Mouse (Mus musculus): ENCODE measurements at regions not wholly inside any gene's neighbourhood (a gene's known extent, or its start where the extent isn't known, plus 50 kb on each side); places are given as distances from the start of the nearest gene placed in this dataset.

- WGBS = 88% methylated on average over 1 of the region's 1 CpGs
- Histone ChIP-seq H3K4me3 (replicated peaks) (no peak overlapping the region), H3K9ac (replicated peaks) (no peak overlapping the region), H3K36me3 (no peaks in the 10 kb centered on the region), H3K27me3 (replicated peaks) (no peaks in the 10 kb centered on the region), H3K9me3 (replicated peaks) (no peaks in the 10 kb centered on the region), H3K4me2 (no peak overlapping the region), H3K4me1 (no peaks in the 10 kb centered on the region), H3K27ac (replicated peaks) (no peak overlapping the region)
- ATAC-seq (ENCODE audit: low FRiP score) = no peak
Measured at GRCm38 (mm10) chr1:194565574-194565973, 52.4 kb upstream of the Plxna2 start.

GRCm38 (mm10) chr1:194563946-194564345 lies 54.1 kb upstream of the Plxna2 start:
- 80% methylated on average over 2 of the region's 2 CpGs for WGBS

GRCm38 (mm10) chr1:194561098-194561497 lies 56.9 kb upstream of the Plxna2 start:
- Histone ChIP-seq H3K9ac (replicated peaks) (no peak overlapping the region), H3K4me1 (no peaks in the 10 kb centered on the region), H3K27ac (replicated peaks) (no peak overlapping the region), H3K36me3 (no peaks in the 10 kb centered on the region), H3K4me3 (replicated peaks) (no peak overlapping the region), H3K9me3 (replicated peaks) (no peaks in the 10 kb centered on the region), H3K4me2 (no peak overlapping the region), H3K27me3 (replicated peaks) (no peaks in the 10 kb centered on the region)
- ATAC-seq (ENCODE audit: low FRiP score) = no peak
- WGBS = 66% methylated on average over 1 of the region's 1 CpGs

More at GRCm38 (mm10) chr1:194563946-194564345, 54.1 kb upstream of the Plxna2 start:
- H3K9ac ChIP-seq (replicated peaks) = no peak overlapping the region
- no peak overlapping the region for H3K4me3 ChIP-seq (replicated peaks)
- H3K4me2 ChIP-seq = no peak overlapping the region
- H3K9me3 ChIP-seq (replicated peaks) = no peaks in the 10 kb centered on the region
- no peak for ATAC-seq (ENCODE audit: low FRiP score)
- H3K27me3 ChIP-seq (replicated peaks) = no peaks in the 10 kb centered on the region
- no peaks in the 10 kb centered on the region for H3K4me1 ChIP-seq
- H3K36me3 ChIP-seq = no peaks in the 10 kb centered on the region
- no peak overlapping the region for H3K27ac ChIP-seq (replicated peaks)

- H3K9ac ChIP-seq (replicated peaks) = no peak overlapping the region
- no peak for ATAC-seq (ENCODE audit: low FRiP score)
- H3K9me3 ChIP-seq (replicated peaks) = no peaks in the 10 kb centered on the region
- H3K36me3 ChIP-seq = no peaks in the 10 kb centered on the region
- H3K27ac ChIP-seq (replicated peaks) = no peak overlapping the region
- no peaks in the 10 kb centered on the region for H3K4me1 ChIP-seq
- H3K4me2 ChIP-seq = no peak overlapping the region
- no peaks in the 10 kb centered on the region for H3K27me3 ChIP-seq (replicated peaks)
- H3K4me3 ChIP-seq (replicated peaks) = no peak overlapping the region
Measured at GRCm38 (mm10) chr1:194548661-194549060, 69.4 kb upstream of the Plxna2 start.

GRCm38 (mm10) chr1:194548243-194548642 lies 69.8 kb upstream of the Plxna2 start:
- Histone ChIP-seq H3K36me3 (no peaks in the 10 kb centered on the region), H3K4me3 (replicated peaks) (no peak overlapping the region), H3K4me2 (no peak overlapping the region), H3K4me1 (no peaks in the 10 kb centered on the region), H3K27ac (replicated peaks) (no peak overlapping the region), H3K9ac (replicated peaks) (no peak overlapping the region), H3K9me3 (replicated peaks) (no peaks in the 10 kb centered on the region), H3K27me3 (replicated peaks) (no peaks in the 10 kb centered on the region)
- 94% methylated on average over 1 of the region's 1 CpGs for WGBS
- no peak for ATAC-seq (ENCODE audit: low FRiP score)

- ATAC-seq (ENCODE audit: low FRiP score) = no peak
- WGBS = 92% methylated on average over 2 of the region's 2 CpGs
- no peaks in the 10 kb centered on the region for H3K27me3 ChIP-seq (replicated peaks)
Measured at GRCm38 (mm10) chr1:194540923-194541322, 77.1 kb upstream of the Plxna2 start.

GRCm38 (mm10) chr1:194527342-194528165 lies 90.5 kb upstream of the Plxna2 start:
- Histone ChIP-seq H3K27me3 (replicated peaks) (no peaks in the 10 kb centered on the region), H3K4me1 (no peaks in the 10 kb centered on the region), H3K4me2 (no peak overlapping the region), H3K27ac (replicated peaks) (no peak overlapping the region), H3K36me3 (no peaks in the 10 kb centered on the region), H3K9ac (replicated peaks) (no peak overlapping the region), H3K4me3 (replicated peaks) (no peak overlapping the region), H3K9me3 (replicated peaks) (no peaks in the 10 kb centered on the region)
- 81% methylated on average over 2 of the region's 2 CpGs for WGBS
- no peak for ATAC-seq (ENCODE audit: low FRiP score)

More at GRCm38 (mm10) chr1:194540923-194541322, 77.1 kb upstream of the Plxna2 start:
- Histone ChIP-seq H3K27ac (replicated peaks) (no peak overlapping the region), H3K36me3 (no peaks in the 10 kb centered on the region), H3K4me3 (replicated peaks) (no peak overlapping the region), H3K9ac (replicated peaks) (no peak overlapping the region), H3K9me3 (replicated peaks) (no peaks in the 10 kb centered on the region), H3K4me2 (no peak overlapping the region), H3K4me1 (no peaks in the 10 kb centered on the region)

GRCm38 (mm10) chr1:194524976-194525375 lies 93.0 kb upstream of the Plxna2 start:
- no peak overlapping the region for H3K4me3 ChIP-seq (replicated peaks)
- 99% methylated on average over 2 of the region's 2 CpGs for WGBS
- no peak overlapping the region for H3K4me2 ChIP-seq
- ATAC-seq (ENCODE audit: low FRiP score) = no peak
- H3K27ac ChIP-seq (replicated peaks) = no peak overlapping the region
- no peaks in the 10 kb centered on the region for H3K36me3 ChIP-seq
- no peak overlapping the region for H3K9ac ChIP-seq (replicated peaks)
- H3K4me1 ChIP-seq = no peaks in the 10 kb centered on the region
- no peaks in the 10 kb centered on the region for H3K9me3 ChIP-seq (replicated peaks)
- H3K27me3 ChIP-seq (replicated peaks) = no peaks in the 10 kb centered on the region

GRCm38 (mm10) chr1:194521216-194521615 lies 96.8 kb upstream of the Plxna2 start:
- Histone ChIP-seq H3K4me2 (no peak overlapping the region), H3K9ac (replicated peaks) (no peak overlapping the region), H3K27ac (replicated peaks) (no peak overlapping the region), H3K36me3 (no peaks in the 10 kb centered on the region), H3K4me1 (no peaks in the 10 kb centered on the region), H3K27me3 (replicated peaks) (no peaks in the 10 kb centered on the region), H3K9me3 (replicated peaks) (no peaks in the 10 kb centered on the region), H3K4me3 (replicated peaks) (no peak overlapping the region)
- 78% methylated on average over 2 of the region's 2 CpGs for WGBS
- no peak for ATAC-seq (ENCODE audit: low FRiP score)

GRCm38 (mm10) chr1:194519509-194520220 lies 98.4 kb upstream of the Plxna2 start:
- ATAC-seq (ENCODE audit: low FRiP score) = no peak
- no peak overlapping the region for H3K27ac ChIP-seq (replicated peaks)
- no peaks in the 10 kb centered on the region for H3K27me3 ChIP-seq (replicated peaks)
- no peaks in the 10 kb centered on the region for H3K9me3 ChIP-seq (replicated peaks)
- no peak overlapping the region for H3K9ac ChIP-seq (replicated peaks)
- H3K4me3 ChIP-seq (replicated peaks) = no peak overlapping the region
- no peak overlapping the region for H3K4me2 ChIP-seq
- no peaks in the 10 kb centered on the region for H3K36me3 ChIP-seq
- no peaks in the 10 kb centered on the region for H3K4me1 ChIP-seq
- WGBS = 69% methylated on average over 6 of the region's 6 CpGs

GRCm38 (mm10) chr1:194516136-194516535 lies 101.9 kb upstream of the Plxna2 start:
- no peaks in the 10 kb centered on the region for H3K36me3 ChIP-seq
- peaks cover 3% of the 10 kb centered on the region; the same call in 1 of the 2 replicates for H3K9me3 ChIP-seq (replicated peaks)
- ATAC-seq (ENCODE audit: low FRiP score) = no peak
- H3K4me2 ChIP-seq = no peak overlapping the region
- no peak overlapping the region for H3K27ac ChIP-seq (replicated peaks)
- H3K27me3 ChIP-seq (replicated peaks) = no peaks in the 10 kb centered on the region
- H3K9ac ChIP-seq (replicated peaks) = no peak overlapping the region
- H3K4me3 ChIP-seq (replicated peaks) = no peak overlapping the region
- 97% methylated on average over 1 of the region's 1 CpGs for WGBS
- no peaks in the 10 kb centered on the region for H3K4me1 ChIP-seq

GRCm38 (mm10) chr1:194508314-194508713 lies 109.7 kb upstream of the Plxna2 start:
- Histone ChIP-seq H3K4me3 (replicated peaks) (no peak overlapping the region), H3K27ac (replicated peaks) (no peak overlapping the region), H3K36me3 (no peaks in the 10 kb centered on the region), H3K4me1 (no peaks in the 10 kb centered on the region), H3K9ac (replicated peaks) (no peak overlapping the region), H3K9me3 (replicated peaks) (peaks cover 3% of the 10 kb centered on the region; the same call in 1 of the 2 replicates), H3K27me3 (replicated peaks) (no peaks in the 10 kb centered on the region), H3K4me2 (no peak overlapping the region)
- whole genome bisulfite sequencing = 69% methylated on average over 1 of the region's 1 CpGs
- ATAC-seq (ENCODE audit: low FRiP score) = no peak
